Mouse (Mus musculus) CH12.LX (cell line): ENCODE measurements around the gene Psmd14. TPM values are rescaled to one million over a fixed set of nuclear protein-coding genes. Genes with fewer than 3 reads are reported as not detected.

Source experiments
- DNase-seq: peaks from one replicate; pipeline ENCODE4 v3.0.0-alpha.2; 2013; ENCODE audit errors: extremely low read depth
- H3K27ac ChIP-seq: 2 replicates; pipeline ENCODE4 v1.5.1; 2012; ENCODE audit warnings: low read depth, mild to moderate bottlenecking, control low read depth, moderate library complexity; ENCODE audit not compliant: insufficient read depth
- H3K27me3 ChIP-seq: replicated peaks from 2 replicates; pipeline ENCODE3; 2012; ENCODE audit warnings: inconsistent platforms
- H3K36me3 ChIP-seq, 2 experiments: replicated peaks in 1 of 2; 2 replicates each; pipeline versions ENCODE3 to v1.6.1; 2012; ENCODE audit warnings: inconsistent platforms in 1 of 2, low read length in 1 of 2, mild to moderate bottlenecking in 1 of 2, mixed read lengths in 1 of 2, moderate library complexity in 1 of 2; ENCODE audit not compliant: control insufficient read depth in 1 of 2, insufficient read depth in 1 of 2
- H3K4me1 ChIP-seq, 2 experiments: 2 replicates each; pipeline ENCODE4 v1.6.1; 2012; ENCODE audit warnings: inconsistent platforms in 1 of 2, moderate library complexity in 1 of 2; ENCODE audit not compliant: insufficient read depth in 2 of 2, control insufficient read depth in 1 of 2
- H3K4me2 ChIP-seq: 2 replicates; pipeline ENCODE4 v1.6.1; 2012; ENCODE audit warnings: low read depth, mild to moderate bottlenecking, control low read depth; ENCODE audit not compliant: poor library complexity, insufficient read depth, severe bottlenecking
- H3K4me3 ChIP-seq, 3 experiments: fragments of 150-350 bp in 1 of 3; sonication (generic) in 1 of 3; replicated peaks in 1 of 3; 2 replicates each; pipeline versions ENCODE3 to v1.5.1; 2011 to 2012; ENCODE audit warnings: low read depth in 2 of 3, low read length in 2 of 3, mild to moderate bottlenecking in 2 of 3, moderate library complexity in 2 of 3, control low read depth in 1 of 3, improper control_type of control experiment in 1 of 3, inconsistent platforms in 1 of 3, mixed read lengths in 1 of 3; ENCODE audit not compliant: poor library complexity in 1 of 3
- H3K79me2 ChIP-seq: replicated peaks from 2 replicates; pipeline ENCODE4 v1.6.1; 2012; ENCODE audit warnings: mild to moderate bottlenecking, moderate library complexity; ENCODE audit not compliant: control insufficient read depth, poor library complexity, insufficient read depth, severe bottlenecking; ENCODE audit errors: extremely low read depth
- H3K9ac ChIP-seq: 2 replicates; pipeline ENCODE4 v1.6.1; 2012; ENCODE audit warnings: low read depth, mild to moderate bottlenecking, control low read depth, moderate library complexity; ENCODE audit not compliant: insufficient read depth
- H3K9me3 ChIP-seq: replicated peaks from 2 replicates; pipeline ENCODE3; 2012; ENCODE audit warnings: low read length, inconsistent platforms, mixed read lengths
- CHD1 ChIP-seq: IDR thresholded peaks from 2 replicates; pipeline ENCODE4 v1.6.1; 2012; ENCODE audit warnings: low read depth, low read length, improper control_type of control experiment, inconsistent platforms
- CHD2 ChIP-seq: IDR thresholded peaks from 2 replicates; pipeline ENCODE4 v1.6.1; 2011; ENCODE audit warnings: low read length, improper control_type of control experiment
- CTCF ChIP-seq, 2 experiments: IDR thresholded peaks in 1 of 2; conservative IDR thresholded peaks in 1 of 2; 2 replicates each; pipeline ENCODE4 v1.5.1; 2011 to 2012; ENCODE audit warnings: low read depth in 2 of 2, low read length in 2 of 2, improper control_type of control experiment in 1 of 2, inconsistent platforms in 1 of 2, mild to moderate bottlenecking in 1 of 2, moderate library complexity in 1 of 2
- E2F4 ChIP-seq: IDR thresholded peaks from 2 replicates; pipeline ENCODE4 v1.6.1; 2011; ENCODE audit warnings: low read depth, low read length, improper control_type of control experiment; ENCODE audit not compliant: insufficient replicate concordance
- EP300 ChIP-seq: IDR thresholded peaks from 2 replicates; pipeline ENCODE4 v1.6.1; 2011; ENCODE audit warnings: low read length, improper control_type of control experiment
- JUND ChIP-seq: conservative IDR thresholded peaks from 2 replicates; pipeline ENCODE4 v1.6.1; 2011; ENCODE audit warnings: low read depth, low read length, improper control_type of control experiment
- KAT2A ChIP-seq: IDR thresholded peaks from 2 replicates; pipeline ENCODE4 v1.6.1; 2012; ENCODE audit warnings: low read length, improper control_type of control experiment, inconsistent platforms; ENCODE audit not compliant: insufficient replicate concordance
- MAFK ChIP-seq: IDR thresholded peaks from 2 replicates; pipeline ENCODE4 v1.6.1; 2011; ENCODE audit warnings: low read length, improper control_type of control experiment; ENCODE audit not compliant: insufficient replicate concordance
- MXI1 ChIP-seq: IDR thresholded peaks from 2 replicates; pipeline ENCODE4 v1.6.1; 2011; ENCODE audit warnings: mild to moderate bottlenecking, low read depth, low read length, improper control_type of control experiment
- MYC ChIP-seq: IDR thresholded peaks from 2 replicates; pipeline ENCODE4 v1.6.1; 2011; ENCODE audit warnings: low read depth, mild to moderate bottlenecking, improper control_type of control experiment, low read length
- NELFE ChIP-seq: IDR thresholded peaks from 2 replicates; pipeline ENCODE4 v1.6.1; 2011; ENCODE audit warnings: low read depth, low read length, improper control_type of control experiment
- PAX5 ChIP-seq: IDR thresholded peaks from 2 replicates; pipeline ENCODE4 v1.6.1; 2012; ENCODE audit warnings: low read length, inconsistent platforms, mixed read lengths
- POLR2A ChIP-seq: IDR thresholded peaks from 2 replicates; pipeline ENCODE4 v1.6.1; 2011; ENCODE audit warnings: low read depth, mild to moderate bottlenecking, improper control_type of control experiment, low read length
- POLR2AphosphoS2 ChIP-seq: IDR thresholded peaks from 2 replicates; pipeline ENCODE4 v1.6.1; 2011; ENCODE audit warnings: low read depth, low read length, improper control_type of control experiment
- RCOR1 ChIP-seq: conservative IDR thresholded peaks from 2 replicates; pipeline ENCODE4 v1.6.1; 2012; ENCODE audit warnings: low read depth, mild to moderate bottlenecking, inconsistent platforms, low read length, improper control_type of control experiment
- SIN3A ChIP-seq: IDR thresholded peaks from 2 replicates; pipeline ENCODE4 v1.6.1; 2012; ENCODE audit warnings: low read length, improper control_type of control experiment, inconsistent platforms
- SMC3 ChIP-seq: IDR thresholded peaks from 2 replicates; pipeline ENCODE4 v1.6.1; 2011; ENCODE audit warnings: low read depth, low read length, improper control_type of control experiment
- TBP ChIP-seq: conservative IDR thresholded peaks from 2 replicates; pipeline ENCODE4 v1.6.1; 2011; ENCODE audit warnings: low read depth, low read length, improper control_type of control experiment
- UBTF ChIP-seq: IDR thresholded peaks from 2 replicates; pipeline ENCODE4 v1.6.1; 2012; ENCODE audit warnings: low read depth, mild to moderate bottlenecking, inconsistent platforms, low read length, improper control_type of control experiment, moderate library complexity
- ZMIZ1 ChIP-seq: IDR thresholded peaks from 2 replicates; pipeline ENCODE4 v1.6.1; 2012; ENCODE audit warnings: low read depth, mild to moderate bottlenecking, inconsistent platforms, low read length, improper control_type of control experiment
- dilution Hi-C: fragments of 300-500 bp; cut with MboI; formaldehyde crosslinking; loops from 2 replicates; pipeline ENCODE4 v1.14.3; 2020; ENCODE audit warnings: low sequenced_read_pairs; ENCODE audit not compliant: extremely low pct_unique_long_range_greater_than_20kb, extremely low pct_ligation_motif_present
- in situ Hi-C: fragments of 300-500 bp; cut with MboI; formaldehyde crosslinking; loops from 3 replicates; pipeline ENCODE4 v1.14.3; 2019; ENCODE audit warnings: low sequenced_read_pairs, low pct_ligation_motif_present, low pct_unique_long_range_greater_than_20kb, mixed read lengths
- polyA plus RNA-seq: library from polyadenylated mRNA; unstranded; fragments of >175 nt; gene quantifications from 2 replicates; pipeline ENCODE4 v1.2.1, GENCODE M21; 2012; ENCODE audit warnings: low read depth; ENCODE audit not compliant: insufficient read length
- total RNA-seq, 2 experiments: library from RNA; depleted of rRNA; stranded (reverse); fragments of 300-350 nt in 1 of 2; fragments of >200 nt in 1 of 2; gene quantifications; 2 replicates each; pipeline ENCODE4 v1.2.3; 2012 to 2014

The Psmd14 gene
- total and polyA plus RNA-seq, 3 experiments: 159 to 418 (median 267) TPM

DNA sequence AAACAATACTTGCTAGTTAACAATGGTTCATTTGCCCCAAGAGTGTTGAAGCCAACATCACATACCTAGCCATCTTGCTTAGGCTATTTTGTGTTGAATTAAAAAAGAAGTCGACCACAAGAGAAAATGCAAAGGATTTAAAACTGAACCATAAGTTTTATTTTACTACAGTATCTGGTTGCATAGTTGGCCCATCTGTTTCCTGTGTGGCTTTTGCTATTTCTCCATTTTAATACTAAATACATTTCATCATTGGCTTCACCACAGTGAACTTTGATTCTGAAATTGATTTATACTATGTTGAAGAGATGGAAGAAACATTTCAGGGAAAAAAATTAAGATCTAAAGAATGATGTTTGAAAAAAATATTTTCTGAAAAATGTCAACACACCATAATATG lies 25.0 kb upstream of the Psmd14 start:
- TF ChIP-seq POLR2A: no peak
- Histone ChIP-seq H3K27me3 (no peaks in the 10 kb centered on the region), H3K9ac (no peak overlapping the region), H3K4me1 (no peaks in the 10 kb centered on the region), H3K27ac (no peak overlapping the region), H3K4me3 (no peak overlapping the region), H3K79me2 (no peaks in the 10 kb centered on the region), H3K4me2 (no peak overlapping the region), H3K36me3 (no peaks in the 10 kb centered on the region), H3K9me3 (no peaks in the 10 kb centered on the region)
- dilution Hi-C loops: no loop called here
- in situ Hi-C loops: no loop called here
- no peak for DNase-seq

DNA sequence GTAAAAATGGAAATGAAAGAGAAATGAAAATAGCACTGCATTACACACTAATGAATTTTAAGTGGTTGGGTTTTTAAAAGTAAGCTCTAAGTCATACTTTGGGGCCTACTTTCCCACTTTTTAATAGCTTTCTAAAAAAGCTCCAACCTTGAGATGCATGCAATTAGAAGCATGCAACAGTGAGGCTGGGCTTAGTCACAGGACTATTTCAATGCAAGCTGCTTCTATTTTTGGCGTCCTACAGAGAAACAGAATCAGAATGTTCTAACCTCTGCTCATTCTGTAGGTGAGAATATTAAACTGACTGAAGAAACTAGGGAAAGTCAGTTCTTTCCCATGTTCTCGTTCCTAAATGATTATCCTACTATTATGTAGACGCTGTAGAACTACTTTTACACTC lies 22.4 kb upstream of the Psmd14 start:
- H3K4me1 ChIP-seq: 0 out of 4 replicates have a peak, but pooled peaks cover 0 to 3% of the 10 kb centered on the region in 2 experiments
- H3K9me3 ChIP-seq: no peaks in the 10 kb centered on the region
- H3K36me3 ChIP-seq: no peaks in the 10 kb centered on the region
- no peak overlapping the region for H3K4me3 ChIP-seq
- H3K79me2 ChIP-seq: no peaks in the 10 kb centered on the region
- no peak overlapping the region for H3K27ac ChIP-seq
- H3K27me3 ChIP-seq: no peaks in the 10 kb centered on the region
- no peak overlapping the region for H3K9ac ChIP-seq
- DNase-seq: no peak
- H3K4me2 ChIP-seq: no peak overlapping the region
- in situ Hi-C loops: no loop called here
- TF ChIP-seq CHD1 (no peak), EP300 (no peak), SIN3A (no peak), MXI1 (no peak), UBTF (no peak), TBP (no peak), RCOR1 (no peak), CHD2 (no peak), KAT2A (no peak), ZMIZ1 (no peak), JUND (no peak), PAX5 (no peak), SMC3 (no peak), CTCF (conservative IDR thresholded peaks at IDR 0.05 in 1 of 2, IDR thresholded peaks at IDR 0.05 in 1 of 2; ENCODE audit: low read depth in 2 of 2, low read length in 2 of 2) (no peak), MAFK (no peak), MYC (no peak), POLR2AphosphoS2 (no peak), E2F4 (no peak), NELFE (no peak)
- TF ChIP-seq, all 38 proteins: peak for 0
- dilution Hi-C loops: no loop called here
